In the genomic region with DNA sequence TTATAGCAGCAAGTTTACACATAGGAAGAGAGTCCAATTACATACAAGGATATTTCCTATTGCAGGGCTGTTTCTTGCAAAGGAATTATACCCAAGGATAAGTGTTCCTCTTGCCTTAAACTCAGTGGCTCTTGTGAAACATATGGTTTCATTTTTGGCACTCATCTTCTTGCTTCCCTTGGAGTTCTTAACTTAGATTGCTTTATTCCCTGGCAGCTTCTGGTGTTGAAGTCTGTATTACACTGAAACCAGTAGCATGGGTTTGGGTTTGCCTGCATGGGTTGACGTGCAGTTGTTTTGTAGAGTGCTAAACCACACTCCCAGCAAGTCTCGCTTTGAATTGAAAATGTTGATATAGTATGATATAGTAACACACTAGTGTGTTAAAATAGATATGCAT, we compare ENCODE assay signal across 16 mouse cellular contexts.
"Had no signal": no experiment of that assay in that cellular context is flagged by ENCODE, and none has a peak within 500 bp of the region (broad histone marks: within the 10 kb centered on the region; RNA-seq: fewer than 3 reads in every experiment).

No protein-coding gene starts in this region.

- ATAC-seq: intestine, postnatal 0 days; midbrain, embryonic 15.5 days had no signal

- H3K27ac ChIP-seq: limb, embryonic 10.5 days; liver, embryonic 15.5 days; macrophage; midbrain, embryonic 15.5 days; neural tube, embryonic 12.5 days; stomach, postnatal 0 days had no signal

- DNase-seq: kidney, adult 8-10 months; kidney, postnatal 25 days; lung, adult 2 months; lung, postnatal 10 days; thymus, adult 18-20 months; thymus, postnatal 25 days had no signal

- H3K36me3 ChIP-seq: limb, embryonic 10.5 days; liver, embryonic 15.5 days; midbrain, embryonic 15.5 days; neural tube, embryonic 12.5 days had no signal

- H3K9ac ChIP-seq: liver, embryonic 15.5 days; midbrain, embryonic 15.5 days; neural tube, embryonic 12.5 days had no signal

- H3K4me2 ChIP-seq: liver, embryonic 11.5 days; liver, embryonic 15.5 days; midbrain, embryonic 11.5 days; midbrain, embryonic 15.5 days; neural tube, embryonic 12.5 days had no signal

- H3K27me3 ChIP-seq: liver, embryonic 15.5 days; megakaryocyte, embryonic 14.5 days; midbrain, embryonic 15.5 days; neural tube, embryonic 12.5 days had no signal

- H3K9me3 ChIP-seq: limb, embryonic 10.5 days; liver, embryonic 15.5 days; megakaryocyte, embryonic 14.5 days; midbrain, embryonic 15.5 days; neural tube, embryonic 12.5 days had no signal

- H3K4me3 ChIP-seq: limb, embryonic 10.5 days; liver, embryonic 15.5 days; megakaryocyte, embryonic 14.5 days; midbrain, embryonic 15.5 days; neural tube, embryonic 12.5 days had no signal

- H3K4me1 ChIP-seq: limb, embryonic 10.5 days; liver, embryonic 15.5 days; megakaryocyte, embryonic 14.5 days; midbrain, embryonic 15.5 days; neural tube, embryonic 12.5 days had no signal
